Comparison of ENCODE assay signal across 30 mouse cellular contexts in genomic region chr17:87865439-87865838, GRCm38 (mm10). TPM values are rescaled to one million over a fixed set of nuclear protein-coding genes. Genes with fewer than 3 reads are reported as not detected.
DNase-seq lines count a peak whose midpoint lies in the region; ATAC-seq and TF ChIP-seq lines count a peak whose summit lies in the region.
"Had no signal": no experiment of that assay in that cellular context is flagged by ENCODE, and none has a peak within 500 bp of the region (broad histone marks: within the 10 kb centered on the region; RNA-seq: fewer than 3 reads in every experiment).

No protein-coding gene starts in this region.

- intact Hi-C loops in heart, postnatal 14 days (cut with DNase I), result loop anchor here (1.0 kb wide), 1 partner anchor 13 kb away; no protein-coding TSS in a partner anchor

- no peak overlapping the region for H3K4me2 ChIP-seq in heart, embryonic 11.5 days
- no peak overlapping the region for H3K4me2 ChIP-seq in midbrain, postnatal 0 days (ENCODE audit: low read depth, low read length, poor library complexity, severe bottlenecking)
- H3K4me2 ChIP-seq: forebrain, embryonic 15.5 days; liver, embryonic 13.5 days; lung, embryonic 14.5 days had no signal

- ATAC-seq in heart, embryonic 11.5 days (replicated peaks; ENCODE audit: insufficient number of reproducible peaks, low FRiP score, low TSS enrichment), result no peak
- ATAC-seq in midbrain, postnatal 0 days (ENCODE audit: low FRiP score), result no peak
- ATAC-seq: forebrain, embryonic 15.5 days; midbrain, embryonic 16.5 days had no signal

- no peaks in the 10 kb centered on the region for H3K27me3 ChIP-seq in heart, embryonic 11.5 days (ENCODE audit: control insufficient read depth, insufficient read depth, low read length)
- H3K27me3 ChIP-seq in midbrain, embryonic 10.5 days (ENCODE audit: low read depth, poor library complexity, severe bottlenecking), result no peaks in the 10 kb centered on the region
- H3K27me3 ChIP-seq in midbrain, postnatal 0 days (ENCODE audit: insufficient read depth, low read length), result no peaks in the 10 kb centered on the region
- H3K27me3 ChIP-seq: forebrain, embryonic 15.5 days; liver, embryonic 13.5 days; megakaryocyte, embryonic 14.5 days had no signal

- no peak overlapping the region for H3K4me3 ChIP-seq in heart, embryonic 11.5 days (ENCODE audit: low read depth, low read length)
- H3K4me3 ChIP-seq in midbrain, embryonic 10.5 days, result no peak overlapping the region
- H3K4me3 ChIP-seq in midbrain, postnatal 0 days (ENCODE audit: low read depth, low read length), result no peak overlapping the region
- H3K4me3 ChIP-seq: embryonic facial prominence, embryonic 10.5 days; forebrain, embryonic 15.5 days; left cerebral cortex, adult 2 months; liver, embryonic 13.5 days; megakaryocyte, embryonic 14.5 days had no signal

- no peak for DNase-seq in heart, postnatal 14 days
- DNase-seq in midbrain, embryonic 10.5 days (ENCODE audit: low spot score), result peak; percentile 8
- DNase-seq in midbrain, postnatal 0 days (ENCODE audit: low spot score), result no peak
- DNase-seq in urinary bladder, postnatal 14 days (ENCODE audit: low spot score), result peak; percentile 1
- no peak for DNase-seq in urinary bladder, postnatal 10 days (ENCODE audit: low spot score)
- no peak for DNase-seq in left cerebral cortex, adult 9 months (ENCODE audit: low spot score in 2 of 2)
- DNase-seq: adrenal gland, postnatal 25 days; kidney, adult 18-20 months; layer of hippocampus, adult 9-11 months; left cerebral cortex, postnatal 4 days; liver, embryonic 13.5 days; lung, embryonic 14.5 days; right cerebral cortex, postnatal 25 days; thymus, postnatal 14 days had no signal

- H3K9me3 ChIP-seq in heart, embryonic 11.5 days (replicated peaks; ENCODE audit: control insufficient read depth, low read length), result no peaks in the 10 kb centered on the region
- no peaks in the 10 kb centered on the region for H3K9me3 ChIP-seq in midbrain, embryonic 10.5 days (replicated peaks)
- H3K9me3 ChIP-seq in midbrain, postnatal 0 days (ENCODE audit: low read length), result no peaks in the 10 kb centered on the region
- H3K9me3 ChIP-seq: embryonic facial prominence, embryonic 10.5 days; forebrain, embryonic 15.5 days; liver, embryonic 13.5 days had no signal

- H3K9ac ChIP-seq in heart, embryonic 11.5 days (ENCODE audit: low read depth, low read length), result no peak overlapping the region
- H3K9ac ChIP-seq in midbrain, postnatal 0 days (replicated peaks; ENCODE audit: low read length, poor library complexity, severe bottlenecking), result no peak overlapping the region
- H3K9ac ChIP-seq: forebrain, embryonic 15.5 days; liver, embryonic 13.5 days; lung, embryonic 14.5 days had no signal

- no peaks in the 10 kb centered on the region for H3K36me3 ChIP-seq in heart, embryonic 11.5 days (ENCODE audit: control insufficient read depth, insufficient read depth, low read length)
- H3K36me3 ChIP-seq in midbrain, embryonic 10.5 days, result no peaks in the 10 kb centered on the region
- H3K36me3 ChIP-seq in midbrain, postnatal 0 days (ENCODE audit: insufficient read depth, low read length), result no peaks in the 10 kb centered on the region
- H3K36me3 ChIP-seq: embryonic facial prominence, embryonic 10.5 days; forebrain, embryonic 15.5 days; liver, embryonic 13.5 days had no signal

- 85% methylated on average over 8 of the region's 8 CpGs for WGBS in heart, embryonic 11.5 days (ENCODE audit: insufficient replicate concordance)
- WGBS in midbrain, embryonic 10.5 days, result 95% methylated on average over 8 of the region's 8 CpGs
- WGBS in midbrain, postnatal 0 days, result 90% methylated on average over 8 of the region's 8 CpGs

- H3K27ac ChIP-seq in heart, embryonic 11.5 days (ENCODE audit: low read depth, low read length), result peak overlapping the region; percentile 6; the same call in 1 of the 2 replicates
- H3K27ac ChIP-seq in midbrain, embryonic 10.5 days (replicated peaks), result no peak overlapping the region
- H3K27ac ChIP-seq in midbrain, postnatal 0 days (ENCODE audit: low read depth, low read length), result no peak overlapping the region
- H3K27ac ChIP-seq: embryonic facial prominence, embryonic 10.5 days; forebrain, embryonic 15.5 days; kidney, postnatal 0 days; left cerebral cortex, adult 2 months; liver, embryonic 13.5 days had no signal

- no peak for TF ChIP-seq CTCF in midbrain, postnatal 0 days (IDR thresholded peaks at IDR 0.05)

- H3K4me1 ChIP-seq in heart, embryonic 11.5 days (ENCODE audit: control insufficient read depth, insufficient read depth, low read length), result peaks cover 4% of the 10 kb centered on the region; the same call in 1 of the 2 replicates
- peaks cover 14% of the 10 kb centered on the region; the same call in 1 of the 2 replicates for H3K4me1 ChIP-seq in midbrain, embryonic 10.5 days
- H3K4me1 ChIP-seq in midbrain, postnatal 0 days (ENCODE audit: insufficient read depth, low read length), result no peaks in the 10 kb centered on the region
- H3K4me1 ChIP-seq: embryonic facial prominence, embryonic 10.5 days; forebrain, embryonic 15.5 days; liver, embryonic 13.5 days; megakaryocyte, embryonic 14.5 days had no signal

RNA-seq across cellular contexts. Expression of gene Rpl36-ps4, which starts 55.3 kb away (rescaled TPM):
- polyA plus RNA-seq in heart, embryonic 11.5 days (2014; fragmentation: Nextera tagmentation; extraction: Ambion mirVana), result not detected in 2 replicates
- total RNA-seq in heart, postnatal 14 days (2021), result not detected
- polyA plus RNA-seq in midbrain, embryonic 10.5 days (2016; fragmentation: Nextera tagmentation; extraction: Ambion mirVana), result not detected in 2 replicates
- total RNA-seq in midbrain, postnatal 0 days (2014; rRNA removed), result not detected in 2 replicates
- polyA plus RNA-seq in midbrain, postnatal 0 days (2015; fragmentation: Nextera tagmentation; extraction: Ambion mirVana), result not detected in 2 replicates
- total RNA-seq: adrenal gland, postnatal 25 days; ES-E14; gastrocnemius, adult 8-10 months; left cerebral cortex, adult 2 months; left cerebral cortex, postnatal 4 days; neutrophil, adult 5-6 weeks had no signal
- polyA plus RNA-seq: cortical plate, adult 2 months; embryonic facial prominence, embryonic 10.5 days; forebrain, embryonic 15.5 days; gonadal fat pad, adult 2 months; heart, embryonic 16.5 days; hindbrain, embryonic 11.5 days; kidney, postnatal 0 days; large intestine, adult 2 months; liver, embryonic 13.5 days; lung, embryonic 14.5 days; midbrain, embryonic 16.5 days; stomach, embryonic 14.5 days had no signal

Comparison
In these comparisons a context has a peak if more than half of its experiments do, and no peak if none do; other contexts are left out.
1. DNase-seq: peak in midbrain, embryonic 10.5 days (single experiment) and urinary bladder, postnatal 14 days (single experiment); none in heart, postnatal 14 days (0 of 2), midbrain, postnatal 0 days (single experiment), urinary bladder, postnatal 10 days (single experiment) and left cerebral cortex, adult 9 months (0 of 2).